ENCODE assay signal across 18 mouse cellular contexts in genomic region chr7:118345396-118345795, GRCm38 (mm10).
DNase-seq lines count a peak whose midpoint lies in the region; ATAC-seq lines count a peak whose summit lies in the region.
"Had no signal": no experiment of that assay in that cellular context is flagged by ENCODE, and none has a peak within 500 bp of the region (broad histone marks: within the 10 kb centered on the region; RNA-seq: fewer than 3 reads in every experiment).

No protein-coding gene starts in this region.

- H3K36me3 ChIP-seq in heart, embryonic 12.5 days = no peaks in the 10 kb centered on the region
- H3K36me3 ChIP-seq: embryonic facial prominence, embryonic 10.5 days; embryonic facial prominence, embryonic 12.5 days; forebrain, embryonic 15.5 days had no signal

- peak; percentile 53 for DNase-seq in gastrocnemius, adult 18-20 months (ENCODE audit: low spot score)
- DNase-seq in gastrocnemius, postnatal 36 days = no peak
- DNase-seq in heart, adult 11 months = peak; percentile 42
- no peak for DNase-seq in adrenal gland, adult 2 months
- DNase-seq: adrenal gland, adult 8-10 months; adrenal gland, postnatal 14 days; adrenal gland, postnatal 36 days; cerebellum, adult 11-12 months; cerebellum, adult 2 months; cerebellum, adult 9-10 months; cerebellum, postnatal 10 days; cerebellum, postnatal 25 days; forebrain, postnatal 0 days had no signal

- H3K4me2 ChIP-seq in heart, embryonic 12.5 days = no peak overlapping the region
- H3K4me2 ChIP-seq: embryonic facial prominence, embryonic 12.5 days; forebrain, embryonic 13.5 days; forebrain, embryonic 15.5 days had no signal

- peaks cover 3% of the 10 kb centered on the region; the same call in 1 of the 2 replicates for H3K9me3 ChIP-seq in heart, embryonic 12.5 days (replicated peaks)
- H3K9me3 ChIP-seq: embryonic facial prominence, embryonic 10.5 days; embryonic facial prominence, embryonic 12.5 days; forebrain, embryonic 15.5 days had no signal

- WGBS in heart, embryonic 12.5 days = 62% methylated on average over 3 of the region's 3 CpGs

- ATAC-seq in heart, embryonic 12.5 days (ENCODE audit: insufficient number of reproducible peaks, low FRiP score) = no peak
- ATAC-seq: forebrain, embryonic 13.5 days; forebrain, embryonic 15.5 days; forebrain, postnatal 0 days had no signal

- intact Hi-C loops in gastrocnemius, postnatal 36 days (cut with DNase I) = no loop called here

- no peak overlapping the region for H3K27ac ChIP-seq in heart, embryonic 12.5 days (ENCODE audit: poor library complexity, severe bottlenecking)
- H3K27ac ChIP-seq: embryonic facial prominence, embryonic 10.5 days; embryonic facial prominence, embryonic 12.5 days; forebrain, embryonic 13.5 days; forebrain, embryonic 15.5 days had no signal

- H3K4me3 ChIP-seq in heart, embryonic 12.5 days = no peak overlapping the region
- H3K4me3 ChIP-seq: embryonic facial prominence, embryonic 10.5 days; embryonic facial prominence, embryonic 12.5 days; forebrain, embryonic 13.5 days; forebrain, embryonic 15.5 days had no signal

- H3K9ac ChIP-seq in heart, embryonic 12.5 days = no peak overlapping the region
- H3K9ac ChIP-seq: embryonic facial prominence, embryonic 12.5 days; forebrain, embryonic 13.5 days; forebrain, embryonic 15.5 days; forebrain, postnatal 0 days had no signal

- no peaks in the 10 kb centered on the region for H3K4me1 ChIP-seq in heart, embryonic 12.5 days (replicated peaks)
- H3K4me1 ChIP-seq: embryonic facial prominence, embryonic 12.5 days; forebrain, embryonic 13.5 days; forebrain, embryonic 15.5 days had no signal

- no peaks in the 10 kb centered on the region for H3K27me3 ChIP-seq in heart, embryonic 12.5 days (replicated peaks)
- H3K27me3 ChIP-seq: embryonic facial prominence, embryonic 12.5 days; forebrain, embryonic 13.5 days; forebrain, embryonic 15.5 days had no signal

Comparison
In these comparisons a context has a peak if more than half of its experiments do, and no peak if none do; other contexts are left out.
1. DNase-seq: peak in gastrocnemius, adult 18-20 months (single experiment) and heart, adult 11 months (single experiment); none in gastrocnemius, postnatal 36 days (0 of 2) and adrenal gland, adult 2 months (single experiment).